Mouse (Mus musculus) cortical plate, adult 2 months (tissue): Measurements from ENCODE around the gene Papolg.

Experiments used
- CTCF ChIP-seq: fragments of 200-500 bp; IDR thresholded peaks from 2 replicates; pipeline ENCODE4 v1.5.1; 2011; ENCODE audit warnings: mild to moderate bottlenecking, control low read depth, low read length; ENCODE audit not compliant: insufficient read depth; ENCODE audit errors: extremely low read depth
- POLR2A ChIP-seq: fragments of 200-500 bp; IDR thresholded peaks from 2 replicates; pipeline ENCODE4 v1.6.1; 2011; ENCODE audit warnings: mild to moderate bottlenecking, low read length, control low read depth; ENCODE audit not compliant: insufficient read depth; ENCODE audit errors: extremely low read depth

DNA sequence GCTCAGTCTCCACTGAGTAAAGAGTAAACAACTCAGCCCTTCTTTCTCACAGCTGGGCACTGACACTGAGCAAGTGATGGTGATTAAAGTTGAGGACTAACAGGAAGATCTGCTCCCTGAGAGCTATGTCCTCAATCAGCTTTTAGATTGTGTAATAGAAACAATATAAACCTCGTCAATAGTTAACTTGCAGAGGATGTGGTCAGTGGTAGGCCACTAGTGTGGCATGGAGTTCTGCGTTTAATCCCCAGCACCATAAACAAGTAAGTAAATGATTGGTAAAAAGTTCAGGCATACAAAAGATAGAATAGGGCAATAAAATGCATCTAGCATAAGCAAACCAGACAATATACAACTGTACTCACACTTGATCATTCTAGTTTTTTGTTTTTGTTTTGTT, 30.7 kb downstream of the Papolg start:
- TF ChIP-seq CTCF = no peak
- TF ChIP-seq POLR2A = no peak
